Mouse (Mus musculus) kidney, postnatal 4 days (tissue): ENCODE measurements around the gene Abcc3.
"Not testable (repeated sequence)": the region's sequence is repeated elsewhere in the genome, so short reads cannot be mapped to it uniquely, and the experiment has no call there.

Experiments
- DNase-seq, 2 experiments: peaks; one replicate each; pipeline ENCODE4 v3.0.0; 2021; ENCODE audit warnings: mixed read lengths in 2 of 2

The Abcc3 gene

DNA sequence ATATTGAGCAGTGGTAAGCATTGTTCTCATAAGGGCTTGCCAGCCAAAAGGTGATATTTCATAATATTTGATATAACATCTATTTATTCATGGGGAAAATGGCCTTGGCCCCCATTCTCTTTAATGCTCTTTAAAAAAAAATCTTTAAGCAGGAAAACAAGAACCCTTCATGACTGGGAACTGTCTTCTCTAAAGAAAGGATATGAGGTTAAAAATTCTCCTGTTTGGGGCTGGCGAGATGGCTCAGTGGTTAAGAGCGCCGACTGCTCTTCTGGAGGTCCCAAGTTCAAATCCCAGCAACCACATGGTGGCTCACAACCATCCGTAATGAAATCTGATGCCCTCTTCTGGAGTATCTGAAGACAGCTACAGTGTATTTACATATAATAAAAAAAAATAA lies 9.2 kb upstream of the Abcc3 start:
- DNase-seq, result not testable (repeated sequence)

DNA sequence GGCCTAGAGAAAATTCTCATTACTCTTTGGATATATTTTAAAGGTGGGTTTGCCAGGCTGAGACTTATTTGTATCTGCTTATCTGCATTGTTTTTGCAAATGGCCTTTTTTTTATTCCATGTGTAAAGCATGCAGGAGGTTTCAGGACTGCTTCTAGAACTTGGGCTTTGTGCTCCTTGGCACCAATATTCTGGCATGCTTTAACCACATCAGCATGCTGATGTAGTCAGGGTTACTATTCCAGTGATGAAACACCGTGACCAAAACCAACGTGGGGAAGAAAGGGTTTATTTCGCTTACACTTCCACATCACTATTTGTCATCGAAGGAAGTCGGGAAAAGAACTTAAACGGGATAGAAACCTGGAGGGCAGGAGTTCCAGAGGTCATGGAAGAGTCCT lies 8.2 kb upstream of the Abcc3 start:
- DNase-seq, result no peak

DNA sequence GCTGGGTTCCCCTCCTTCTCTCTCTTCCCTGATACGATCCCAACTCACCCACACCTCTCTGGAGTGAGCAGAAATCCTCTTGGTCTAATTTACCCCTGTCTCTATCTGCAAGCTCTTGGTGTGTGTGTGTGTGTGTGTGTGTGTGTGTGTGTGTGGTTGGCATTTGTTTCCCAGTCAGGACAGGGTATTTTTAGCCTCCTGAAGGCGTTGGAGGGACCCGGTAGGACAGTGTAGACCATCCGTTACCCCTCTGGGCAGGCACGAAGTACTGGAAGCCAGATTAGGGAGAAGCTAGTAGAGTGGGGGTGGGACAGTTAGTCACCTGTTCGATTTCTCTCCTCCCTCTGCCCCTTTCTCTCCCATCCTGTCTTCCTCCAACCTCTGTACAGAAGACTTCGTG lies 1.3 kb upstream of the Abcc3 start:
- DNase-seq, result no peak

DNA sequence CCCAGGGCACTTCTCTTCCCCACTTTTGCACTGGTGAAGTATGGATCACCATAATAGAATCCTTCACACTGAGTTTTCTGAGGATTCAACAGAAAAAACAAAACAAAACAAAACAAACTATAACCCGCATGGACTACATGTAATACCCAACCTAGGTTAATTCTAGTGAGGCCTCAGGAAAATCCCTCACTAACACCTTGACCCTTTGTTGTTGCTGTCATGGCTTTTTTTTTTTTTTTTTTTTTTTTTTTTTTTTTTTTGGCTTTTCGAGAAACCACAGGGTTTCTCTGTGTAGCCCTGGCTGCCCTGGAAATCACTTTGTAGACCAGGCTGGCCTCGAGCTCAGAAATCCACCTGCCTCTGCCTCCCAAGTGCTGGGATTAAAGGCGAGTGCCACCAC lies 693 bp upstream of the Abcc3 start:
- not testable (repeated sequence) for DNase-seq

DNA sequence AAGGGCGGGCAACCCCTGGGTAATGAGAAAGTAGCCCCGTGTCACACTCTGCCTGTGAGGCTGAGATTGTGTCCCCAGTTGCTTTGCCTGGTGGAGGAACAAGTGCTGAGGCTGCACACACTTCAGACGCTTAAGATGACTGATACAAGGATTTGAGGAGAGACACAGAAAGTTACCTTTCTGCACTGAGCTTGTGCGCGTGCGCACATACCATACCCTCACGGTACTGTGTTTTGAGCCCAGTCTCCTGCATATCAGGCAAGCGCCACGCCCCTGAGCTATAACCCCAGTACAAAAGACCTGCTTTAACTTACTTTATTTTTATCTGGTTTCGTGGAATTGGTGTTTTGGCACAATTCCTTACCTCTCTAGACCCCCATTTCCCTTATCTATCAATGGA lies 1.1 kb downstream of the Abcc3 start:
- DNase-seq, result no peak

DNA sequence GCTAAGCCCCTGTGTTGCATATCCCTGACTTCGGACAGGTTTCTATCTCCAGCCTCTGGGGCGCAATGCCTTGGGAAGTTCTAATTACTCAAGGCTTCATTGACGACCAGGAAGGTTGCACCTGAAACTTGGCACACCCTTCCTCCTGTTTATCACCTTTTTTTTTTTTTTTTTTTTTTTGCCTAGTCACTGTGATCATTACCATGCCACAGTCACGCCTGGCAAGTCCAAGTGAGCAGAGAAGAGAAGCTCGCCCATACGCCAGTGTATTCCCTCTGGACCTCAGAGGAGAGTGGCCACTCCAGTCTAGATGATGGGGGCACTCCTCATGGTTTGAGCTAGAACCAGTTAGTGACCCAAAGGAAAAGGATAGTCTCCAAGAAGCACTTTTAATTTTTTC lies 2.0 kb downstream of the Abcc3 start:
- no peak for DNase-seq

DNA sequence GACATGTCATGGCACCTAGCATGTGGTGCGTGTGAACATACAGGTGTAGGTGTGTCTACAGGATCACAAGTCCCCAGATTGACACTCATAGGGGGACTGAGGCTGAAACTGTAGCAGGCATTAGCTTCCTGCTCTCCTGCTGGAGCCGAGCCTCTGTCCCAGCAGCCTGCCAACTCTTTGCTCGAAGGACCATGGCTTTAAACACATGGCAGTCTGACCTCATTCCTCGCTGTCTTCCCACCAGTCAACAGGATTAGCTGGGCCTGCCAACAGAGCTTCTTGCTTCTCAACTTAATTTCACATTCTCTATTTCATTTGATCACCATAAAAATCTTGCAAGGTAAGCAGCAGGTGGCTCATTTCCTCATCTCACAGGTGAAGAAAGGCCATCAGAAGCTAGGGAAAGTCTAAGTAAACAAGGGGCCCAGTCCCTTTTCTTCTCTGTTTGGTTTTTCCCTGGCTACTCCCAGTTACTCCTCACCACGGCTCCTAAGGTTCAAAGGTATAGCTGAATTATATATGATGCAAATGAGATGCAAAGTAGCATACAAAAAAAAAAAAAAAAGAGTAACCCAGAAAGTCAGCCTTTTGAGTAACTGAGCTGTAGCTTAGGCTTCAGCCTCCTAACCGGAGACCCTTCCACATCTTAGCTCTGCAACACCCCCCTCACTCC lies 2.9 kb downstream of the Abcc3 start:
- no peak for DNase-seq

DNA sequence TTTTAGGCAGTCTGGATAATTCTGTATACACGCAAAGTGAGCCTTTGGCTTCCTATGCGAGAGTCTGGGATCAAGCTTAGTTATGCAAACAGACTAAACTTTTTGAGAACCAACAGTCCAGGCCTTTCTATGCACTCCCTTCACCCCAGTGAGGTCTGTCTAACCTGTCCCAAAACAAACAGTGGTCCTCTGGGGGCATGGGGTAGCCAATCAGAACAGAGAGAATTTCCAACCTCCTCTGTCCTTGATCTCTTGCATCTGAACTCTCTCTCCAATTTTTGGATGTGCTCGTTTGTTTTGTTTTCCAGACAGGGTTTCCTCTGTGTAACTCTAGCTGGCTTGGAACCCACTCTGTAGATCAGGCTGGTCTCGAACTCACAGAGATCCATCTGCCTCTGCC lies 3.8 kb downstream of the Abcc3 start:
- no peak for DNase-seq

DNA sequence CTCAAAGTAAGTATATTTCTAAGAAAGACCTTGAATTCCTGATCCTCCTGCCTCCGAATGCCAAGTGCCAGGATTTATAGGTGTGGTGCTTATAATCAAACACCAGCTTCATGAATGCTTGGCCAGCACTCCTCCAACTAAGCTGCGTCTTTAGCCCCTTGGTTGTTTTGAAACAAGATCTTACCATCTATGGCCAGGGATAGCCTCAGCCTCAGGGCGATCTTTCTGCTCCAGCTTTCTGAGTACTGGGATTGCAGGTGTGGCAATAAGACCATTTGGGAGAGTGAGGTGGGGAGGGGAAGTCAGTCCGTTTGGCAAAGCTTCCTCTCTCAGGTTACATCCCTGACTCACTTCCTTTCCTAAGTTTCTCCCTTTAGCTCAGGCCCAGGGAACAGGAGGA lies 5.0 kb downstream of the Abcc3 start:
- DNase-seq, result no peak

DNA sequence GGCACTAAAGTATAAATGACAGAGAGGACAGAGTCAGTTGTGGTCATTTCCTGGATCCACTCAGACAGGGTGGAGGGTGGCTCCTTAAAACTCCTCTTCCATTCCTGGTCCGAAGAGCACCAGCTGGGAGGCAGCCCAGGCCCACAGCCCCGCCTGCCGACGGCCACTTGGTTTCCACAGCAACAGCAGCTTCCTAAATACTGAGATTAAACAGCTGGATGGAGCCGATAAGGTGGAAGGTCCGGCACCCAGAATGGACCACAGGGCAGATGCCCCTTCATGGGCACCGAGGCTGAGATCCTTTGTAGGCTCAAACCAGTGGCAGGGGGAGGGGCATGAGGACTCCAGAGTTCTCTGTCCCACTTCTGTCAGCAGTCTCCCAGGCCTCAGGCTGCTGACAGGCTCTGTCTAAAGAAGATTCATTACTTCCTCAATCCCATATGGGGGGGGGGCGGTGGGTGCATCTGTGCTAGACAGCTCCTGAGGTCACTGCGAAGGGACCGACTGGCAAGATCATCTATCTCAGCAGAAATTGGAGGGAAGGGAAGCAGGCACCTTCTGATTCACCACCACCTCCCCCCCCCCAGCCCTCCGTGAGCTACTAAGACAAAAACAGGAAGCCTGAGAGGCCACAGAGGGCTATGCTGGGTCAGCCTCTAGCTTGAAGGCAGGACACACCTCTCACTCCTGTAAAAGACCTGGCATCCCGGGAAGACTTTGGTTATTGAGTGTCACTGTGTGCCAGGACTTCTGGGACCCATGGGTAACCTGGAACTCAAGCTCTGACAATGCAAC lies 6.6 kb downstream of the Abcc3 start:
- peak; percentile 76 to 86 for DNase-seq

DNA sequence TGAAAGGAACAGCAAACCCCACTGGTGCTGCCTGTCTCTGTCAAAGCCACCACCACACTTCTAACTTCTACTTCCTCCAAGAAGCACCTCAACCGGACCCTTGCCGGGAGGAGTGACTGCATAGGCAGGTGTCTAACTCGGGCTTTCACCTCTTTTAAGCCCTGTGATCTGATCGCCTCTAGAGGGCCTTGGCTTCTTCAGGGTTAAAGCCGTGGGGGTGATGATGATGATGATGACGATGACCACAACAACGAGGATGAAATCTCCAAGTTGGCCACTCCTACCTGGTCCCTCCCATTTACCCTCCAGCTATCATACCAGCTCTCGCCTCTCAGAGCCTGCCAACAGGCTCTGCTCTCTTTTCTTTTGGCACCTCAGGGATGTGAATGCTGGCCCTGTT lies 13.1 kb downstream of the Abcc3 start:
- no peak for DNase-seq

DNA sequence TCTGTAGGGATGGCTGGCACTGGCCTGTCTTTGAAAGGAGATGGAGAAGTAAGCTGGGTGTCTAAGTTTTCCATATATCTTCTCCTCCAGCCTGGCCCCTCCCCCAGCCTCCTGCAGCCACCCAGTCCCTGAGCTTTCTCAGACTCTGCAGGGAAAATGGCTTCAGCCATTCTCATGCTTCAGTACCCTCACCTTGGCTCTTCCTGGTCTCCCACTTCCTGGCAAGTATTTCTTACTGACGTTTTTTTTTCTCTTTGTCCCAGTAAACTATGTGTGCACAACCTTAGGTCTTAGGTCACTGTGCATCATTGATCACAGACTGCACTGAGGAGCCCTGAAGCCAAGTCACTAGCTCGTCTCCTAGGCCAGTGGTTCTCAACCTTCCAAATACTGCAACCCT lies 13.7 kb downstream of the Abcc3 start:
- peak; percentile 64 to 76 for DNase-seq

DNA sequence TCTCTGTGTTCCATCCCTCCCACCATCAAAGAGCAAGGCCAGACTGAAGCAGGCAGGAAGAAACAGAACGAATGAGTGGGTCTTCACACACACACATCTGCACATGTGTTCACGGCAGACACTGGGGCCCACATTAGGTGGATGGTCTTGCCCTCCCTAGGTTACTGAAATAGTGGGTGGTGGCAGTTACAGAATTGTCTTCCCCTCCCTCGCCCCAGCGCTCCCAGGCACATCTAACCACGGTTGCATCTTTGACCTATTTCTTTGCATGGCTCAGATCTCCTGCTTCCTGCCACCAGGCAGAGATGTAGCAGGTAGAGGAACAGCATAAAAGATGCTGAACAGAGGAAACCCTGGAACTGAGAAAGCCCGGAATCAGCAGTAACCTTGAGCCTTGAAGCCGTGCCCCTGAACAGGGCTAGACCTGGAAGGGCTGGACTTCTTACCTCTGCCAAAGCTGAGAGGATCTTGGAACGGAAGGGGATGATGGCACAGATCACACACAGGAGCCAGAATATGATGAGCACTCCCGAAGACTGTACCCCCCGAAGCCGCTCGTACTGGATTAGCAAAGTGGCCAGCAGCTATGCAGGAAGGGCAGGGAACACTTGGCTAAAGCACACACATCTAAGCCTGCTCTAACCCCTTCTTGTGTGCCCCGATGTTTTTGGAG lies 18.4 kb downstream of the Abcc3 start:
- DNase-seq, result no peak

DNA sequence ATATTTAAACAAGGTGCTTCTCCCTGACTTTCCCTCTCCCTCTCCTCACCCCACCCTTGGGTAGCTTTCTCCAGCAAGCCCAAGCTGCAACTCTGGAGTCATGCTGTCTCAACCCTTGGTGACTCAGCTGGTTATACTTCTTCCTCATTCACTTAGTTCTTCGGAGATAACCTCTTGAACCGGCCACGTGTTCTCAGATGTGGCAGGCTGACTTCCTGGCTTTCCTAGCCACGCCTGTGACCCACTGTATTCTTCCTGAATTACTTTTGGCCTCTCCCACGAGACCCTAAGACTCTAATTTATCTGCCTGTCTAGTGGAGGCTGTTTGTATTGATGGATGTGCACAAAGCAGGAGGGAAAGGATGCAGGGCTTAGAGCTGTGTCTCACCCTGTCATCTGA lies 22.0 kb downstream of the Abcc3 start:
- no peak for DNase-seq

DNA sequence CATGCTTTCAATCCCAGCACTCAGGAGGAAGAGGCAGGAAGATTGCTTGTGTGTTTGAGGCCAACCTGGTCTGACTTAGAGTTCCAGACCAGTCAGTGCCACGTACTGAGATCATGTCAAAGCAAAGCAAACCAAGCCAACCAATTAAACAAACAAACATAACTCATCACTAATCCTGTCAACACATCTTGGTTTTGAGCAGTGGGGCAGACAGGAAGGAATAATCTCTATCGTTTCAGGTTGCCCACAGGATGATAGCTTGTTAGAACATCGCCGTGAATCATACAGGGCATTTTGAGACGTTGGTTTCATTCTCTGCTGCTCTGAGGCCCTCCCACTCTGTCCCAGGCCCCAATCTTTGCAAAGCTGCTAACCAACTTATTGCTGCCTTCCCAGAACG lies 22.8 kb downstream of the Abcc3 start:
- no peak for DNase-seq

DNA sequence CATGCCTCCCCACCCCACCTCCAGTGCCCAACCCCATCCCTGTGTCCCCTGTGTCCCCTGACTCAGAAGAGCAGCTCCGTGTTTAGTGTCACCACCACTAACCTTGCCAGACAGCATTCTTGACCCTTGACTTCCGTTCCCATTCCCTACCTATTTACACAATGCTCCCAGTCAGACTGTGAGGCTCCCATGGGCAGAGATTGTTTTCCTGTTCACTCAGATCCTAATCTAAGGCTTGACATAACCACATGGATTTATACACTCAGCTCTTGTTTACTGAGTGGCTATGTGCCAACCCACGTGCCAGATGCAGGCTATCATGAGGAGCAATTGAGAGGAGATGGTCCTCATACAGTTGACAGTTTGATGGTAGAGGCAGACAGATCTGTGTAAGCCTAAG lies 27.5 kb downstream of the Abcc3 start:
- no peak for DNase-seq

DNA sequence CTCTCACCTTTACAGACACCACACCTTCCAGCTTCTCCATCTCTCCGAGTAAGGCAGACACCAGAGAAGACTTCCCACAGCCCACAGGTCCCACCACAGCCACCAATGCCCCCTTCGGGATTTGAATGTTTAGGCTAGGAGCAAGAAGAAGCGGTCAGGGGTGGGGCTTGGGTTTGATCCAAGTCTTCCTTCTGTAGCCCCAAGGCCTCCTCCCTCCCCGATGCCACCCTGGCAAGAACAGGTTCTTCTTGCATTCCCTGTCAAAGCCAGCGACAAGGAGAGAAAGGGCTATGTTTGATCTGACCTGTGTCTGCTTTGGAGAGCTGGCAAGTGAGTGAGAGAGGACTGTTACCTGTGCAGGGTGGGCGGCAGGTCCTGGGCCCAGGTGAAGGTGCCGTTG lies 29.1 kb downstream of the Abcc3 start:
- DNase-seq, result no peak

DNA sequence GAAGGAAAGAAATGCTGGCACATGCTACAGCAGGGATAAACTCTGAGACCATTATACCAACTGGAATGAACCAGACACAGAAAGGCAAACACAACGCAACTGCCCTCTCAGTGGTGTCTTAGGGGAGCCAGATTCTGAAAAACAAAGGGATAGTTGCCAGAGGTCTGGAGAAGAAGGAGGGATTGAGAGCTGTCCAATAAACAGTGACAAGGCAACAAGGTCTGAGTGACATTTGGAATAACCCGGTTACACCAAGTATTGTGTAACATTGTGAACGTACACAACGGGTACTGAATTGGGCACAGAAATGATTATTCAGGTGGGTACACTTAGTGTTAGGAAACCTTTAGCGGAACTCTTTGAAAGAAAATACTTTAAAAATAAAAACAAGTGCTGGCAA lies 30.7 kb downstream of the Abcc3 start:
- no peak for DNase-seq

DNA sequence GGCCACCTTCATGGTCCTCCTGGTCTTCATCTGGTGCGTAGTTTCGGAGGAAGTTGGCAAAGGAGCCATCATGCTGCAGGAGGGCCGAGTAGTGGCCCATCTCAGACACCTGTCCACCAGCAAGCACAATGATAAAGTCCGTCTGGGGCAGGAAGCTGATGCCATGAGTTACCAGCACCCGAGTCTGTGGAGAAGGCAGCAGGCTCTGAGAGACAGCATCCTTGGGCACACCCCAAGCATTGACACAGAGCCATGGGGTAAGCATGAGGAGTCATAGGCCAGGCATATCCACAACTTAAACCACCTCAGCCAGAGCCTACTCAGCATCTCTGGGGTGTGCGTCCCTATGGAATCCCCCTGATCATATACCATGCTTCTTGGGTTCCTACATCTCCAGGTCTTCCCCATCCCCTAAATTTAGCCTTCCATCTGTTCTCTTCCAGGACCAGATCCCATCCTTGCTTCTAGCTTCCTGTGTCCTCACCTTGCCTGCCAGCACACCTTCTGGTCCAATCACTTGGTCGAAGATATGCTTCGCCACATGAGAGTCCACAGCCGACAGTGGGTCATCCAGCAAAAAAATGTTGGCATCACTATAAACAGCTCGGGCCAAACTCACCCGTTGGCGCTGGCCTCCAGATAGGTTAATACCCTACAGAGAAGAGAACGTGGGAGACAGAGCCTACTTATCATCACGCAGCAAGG lies 31.5 kb downstream of the Abcc3 start:
- no peak for DNase-seq

DNA sequence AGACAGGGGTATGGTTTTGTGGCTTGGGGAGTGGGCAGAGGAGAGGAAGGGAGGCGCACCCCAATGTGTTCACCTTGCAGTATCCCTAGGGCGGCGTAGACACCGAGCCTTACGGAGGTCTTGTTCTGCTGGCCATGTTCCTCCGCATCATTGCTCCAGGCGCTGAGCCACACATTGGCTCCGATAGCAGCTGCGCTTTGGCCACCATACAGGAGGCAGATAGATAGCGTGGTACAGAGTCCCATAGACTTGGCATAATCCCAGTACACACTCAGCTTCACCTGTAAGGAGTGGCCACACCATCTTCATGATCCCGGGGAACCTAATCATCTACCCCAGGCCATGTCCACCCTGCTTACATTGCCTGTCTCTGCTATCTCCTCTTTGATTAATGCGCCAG lies 33.6 kb downstream of the Abcc3 start:
- no peak for DNase-seq

DNA sequence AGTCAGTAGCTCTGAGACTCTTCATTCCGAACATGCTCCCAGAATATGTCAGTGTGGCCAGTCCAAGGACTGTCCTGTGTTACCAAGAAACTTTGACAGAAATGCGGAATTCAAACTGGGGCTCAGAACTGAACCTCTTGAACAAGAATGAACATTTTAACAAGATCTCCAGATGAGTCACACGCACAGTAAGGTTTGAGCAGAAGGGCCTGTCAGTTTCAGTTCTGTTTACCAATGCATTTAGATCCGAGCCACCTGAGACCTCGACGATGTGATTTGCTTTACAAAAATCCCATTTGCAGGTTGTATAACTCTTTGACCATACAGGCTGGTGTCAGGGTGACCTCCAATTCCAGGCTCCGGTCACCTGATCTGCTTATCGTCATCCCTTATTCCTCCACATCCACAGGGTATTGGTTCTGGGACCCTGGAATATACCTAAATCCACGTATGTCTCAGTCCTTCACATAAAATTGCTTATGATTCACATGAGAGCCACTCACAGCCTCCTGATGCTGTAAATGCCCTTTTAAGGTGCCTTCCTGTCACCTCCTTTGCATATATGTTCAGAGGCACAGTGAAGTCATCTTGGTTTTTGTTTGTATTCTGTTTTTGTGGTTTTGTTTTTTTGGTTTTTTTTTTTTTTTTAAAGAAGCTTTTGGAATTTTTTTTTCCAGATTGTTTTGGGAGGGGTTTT lies 37.1 kb downstream of the Abcc3 start:
- no peak for DNase-seq

DNA sequence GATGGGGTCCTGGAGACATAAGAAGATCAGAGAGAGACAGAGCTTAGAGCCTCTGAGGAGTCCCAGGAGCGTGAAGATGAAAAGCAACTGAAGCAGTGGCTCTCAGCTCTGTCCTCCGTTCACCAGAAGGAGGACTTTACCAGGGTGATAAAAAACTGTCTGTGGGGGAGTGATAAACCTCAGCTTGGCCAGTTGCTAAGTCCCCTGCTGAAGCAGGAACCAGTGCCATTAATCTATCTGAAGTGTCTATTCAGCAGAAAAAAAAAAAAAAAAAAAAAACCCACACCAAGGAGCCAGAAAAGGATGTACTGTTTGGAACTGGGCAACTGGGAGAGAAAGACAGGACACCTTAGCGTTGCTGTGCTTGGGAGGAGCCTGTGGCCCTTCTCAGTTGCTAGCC lies 41.7 kb downstream of the Abcc3 start:
- DNase-seq, result no peak

DNA sequence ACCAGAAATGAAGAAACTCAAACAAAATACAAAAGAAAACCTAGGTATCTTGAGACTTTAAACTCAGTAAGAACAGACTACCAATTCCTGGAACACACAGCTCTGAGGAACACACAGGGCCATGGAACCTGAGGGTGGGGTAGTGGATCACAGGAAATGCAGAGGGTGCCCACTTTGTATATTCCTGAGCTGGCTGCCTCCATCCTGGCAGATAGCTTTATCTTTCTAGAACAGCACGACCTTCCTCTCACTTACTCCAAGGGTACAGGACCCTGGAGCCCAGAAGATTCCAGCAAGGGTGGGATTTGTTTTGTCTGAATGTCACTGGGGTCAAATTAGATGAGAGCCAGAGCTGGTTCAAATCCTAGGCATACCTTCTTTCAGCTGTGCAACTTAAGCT lies 42.5 kb downstream of the Abcc3 start:
- no peak for DNase-seq
